Mouse (Mus musculus): ENCODE results near the gene Lst1. TPM values are rescaled to one million over a fixed set of nuclear protein-coding genes. Genes with fewer than 3 reads are reported as not detected.
A peak's percentile ranks its signal among the peaks of the same experiment; 100 is the strongest.

Gene Lst1
- polyA plus RNA-seq, 1 experiment from 2014 or later, result 5.6 TPM

- no peak overlapping the region for H3K4me2 ChIP-seq
- no peak overlapping the region for H3K4me3 ChIP-seq (replicated peaks)
- no peaks in the 10 kb centered on the region for H3K9me3 ChIP-seq
- WGBS, result 89% methylated on average over 3 of the region's 3 CpGs
- ATAC-seq (ENCODE audit: insufficient number of reproducible peaks, insufficient read depth, low FRiP score, low TSS enrichment, low read depth), result no peak
- no peak overlapping the region for H3K27ac ChIP-seq
- H3K9ac ChIP-seq (replicated peaks), result 0 out of 2 replicates have a peak overlapping the region, but pooled peaks have one; percentile 31
- H3K4me1 ChIP-seq (replicated peaks), result peaks cover 15% of the 10 kb centered on the region
- peaks cover 66% of the 10 kb centered on the region for H3K36me3 ChIP-seq
- H3K27me3 ChIP-seq, result no peaks in the 10 kb centered on the region
Measured at GRCm38 (mm10) chr17:35139269-35139668, 49.0 kb downstream of the Lst1 start.

DNA sequence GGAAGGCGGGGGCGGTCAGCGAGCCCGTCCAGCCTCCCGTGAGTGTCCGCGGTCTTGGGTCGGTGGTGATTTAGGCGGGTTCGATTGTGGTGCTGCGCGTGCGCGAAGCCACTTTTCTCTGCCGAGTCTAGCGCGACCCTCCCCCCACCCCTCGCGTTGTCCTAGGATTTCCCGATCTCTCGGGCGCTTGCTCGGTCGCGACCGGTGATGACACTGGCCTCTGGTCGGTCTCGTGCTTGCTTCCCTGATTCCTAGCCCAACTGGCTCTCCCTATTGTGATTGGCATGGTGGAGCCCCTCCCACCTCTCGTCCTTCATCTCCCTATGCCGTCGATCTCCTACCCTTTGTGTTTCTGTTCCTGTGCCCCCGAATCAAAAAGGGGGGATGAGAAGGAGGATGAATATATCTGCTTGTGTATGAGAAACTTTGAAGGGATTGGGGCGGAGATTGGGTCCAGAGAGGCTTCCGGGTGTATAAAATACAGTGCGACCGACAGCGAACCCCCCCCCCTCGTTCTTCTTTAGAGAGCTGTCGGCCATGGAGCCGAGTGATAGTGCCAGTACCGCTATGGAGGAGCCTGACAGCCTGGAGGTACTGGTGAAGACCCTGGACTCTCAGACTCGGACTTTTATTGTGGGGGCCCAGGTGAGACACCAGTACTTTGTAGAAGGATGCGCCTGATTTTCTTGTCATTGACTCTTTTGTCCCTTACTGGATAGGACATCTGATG lies 52.5 kb downstream of the Lst1 start:
- Histone ChIP-seq H3K36me3 (peaks cover 31% of the 10 kb centered on the region), H3K27me3 (no peaks in the 10 kb centered on the region), H3K27ac (peak overlapping the region; percentile 91), H3K9me3 (no peaks in the 10 kb centered on the region), H3K4me2 (peak overlapping the region; percentile 96), H3K4me1 (replicated peaks) (peaks cover 15% of the 10 kb centered on the region), H3K9ac (replicated peaks) (peak overlapping the region; percentile 81), H3K4me3 (replicated peaks) (peak overlapping the region; percentile 79)
- peak; percentile 42 for ATAC-seq (ENCODE audit: insufficient number of reproducible peaks, insufficient read depth, low FRiP score, low TSS enrichment, low read depth)
- 1% methylated on average over 43 of the region's 43 CpGs for WGBS

Small RNAs within 50 kb of the gene (microRNA-seq; reads per million reads assigned to microRNA genes)
- gene Mir6973a (not detected), gene Mir6974 (not detected)

Other genes with a start within 250 kb of the Lst1 start
- 0.19 TPM in 1 of 2 replicates, not detected in the other for gene Hspa1b, start 229.2 kb downstream of the Lst1 start, polyA plus RNA-seq (2016; fragmentation: Nextera tagmentation; extraction: Ambion mirVana)
- gene Gm20481, start 218.5 kb downstream of the Lst1 start, polyA plus RNA-seq (2016; fragmentation: Nextera tagmentation; extraction: Ambion mirVana), result not detected in 2 replicates
- gene Hspa1a, start 216.3 kb downstream of the Lst1 start, polyA plus RNA-seq (2016; fragmentation: Nextera tagmentation; extraction: Ambion mirVana), result 1.9 and 2.0 TPM in 2 replicates
- gene Hspa1l, start 215.7 kb downstream of the Lst1 start, polyA plus RNA-seq (2016; fragmentation: Nextera tagmentation; extraction: Ambion mirVana), result 1.0 and 1.1 TPM in 2 replicates
- 222 and 234 TPM in 2 replicates for gene Lsm2, start 206.6 kb downstream of the Lst1 start, polyA plus RNA-seq (2016; fragmentation: Nextera tagmentation; extraction: Ambion mirVana)
- gene Vars, start 187.5 kb downstream of the Lst1 start, polyA plus RNA-seq (2016; fragmentation: Nextera tagmentation; extraction: Ambion mirVana), result 169 and 171 TPM in 2 replicates
- 0.10 and 0.13 TPM in 2 replicates for gene Vwa7, start 171.9 kb downstream of the Lst1 start, polyA plus RNA-seq (2016; fragmentation: Nextera tagmentation; extraction: Ambion mirVana)
- 3.2 and 3.3 TPM in 2 replicates for gene Sapcd1, start 160.4 kb downstream of the Lst1 start, polyA plus RNA-seq (2016; fragmentation: Nextera tagmentation; extraction: Ambion mirVana)
- gene Msh5, start 141.7 kb downstream of the Lst1 start, polyA plus RNA-seq (2016; fragmentation: Nextera tagmentation; extraction: Ambion mirVana), result 2.9 and 3.4 TPM in 2 replicates
- 194 and 195 TPM in 2 replicates for gene Clic1, start 138.5 kb downstream of the Lst1 start, polyA plus RNA-seq (2016; fragmentation: Nextera tagmentation; extraction: Ambion mirVana)
- 489 and 492 TPM in 2 replicates for gene Ddah2, start 129.4 kb downstream of the Lst1 start, polyA plus RNA-seq (2016; fragmentation: Nextera tagmentation; extraction: Ambion mirVana)
- not detected in 2 replicates for gene Ly6g6c, start 123.1 kb downstream of the Lst1 start, polyA plus RNA-seq (2016; fragmentation: Nextera tagmentation; extraction: Ambion mirVana)
- 0.68 and 0.76 TPM in 2 replicates for gene Mpig6b, start 122.3 kb downstream of the Lst1 start, polyA plus RNA-seq (2016; fragmentation: Nextera tagmentation; extraction: Ambion mirVana)
- 1.3 and 2.5 TPM in 2 replicates for gene Ly6g6e, start 111.5 kb downstream of the Lst1 start, polyA plus RNA-seq (2016; fragmentation: Nextera tagmentation; extraction: Ambion mirVana)
- 0.68 and 1.0 TPM in 2 replicates for gene Ly6g6d, start 110.4 kb downstream of the Lst1 start, polyA plus RNA-seq (2016; fragmentation: Nextera tagmentation; extraction: Ambion mirVana)
- 0.44 and 0.66 TPM in 2 replicates for gene Ly6g6f, start 102.8 kb downstream of the Lst1 start, polyA plus RNA-seq (2016; fragmentation: Nextera tagmentation; extraction: Ambion mirVana)
- gene Abhd16a, start 99.2 kb downstream of the Lst1 start, polyA plus RNA-seq (2016; fragmentation: Nextera tagmentation; extraction: Ambion mirVana), result 74.5 and 75.3 TPM in 2 replicates
- not detected in 2 replicates for gene Ly6g5c, start 80.2 kb downstream of the Lst1 start, polyA plus RNA-seq (2016; fragmentation: Nextera tagmentation; extraction: Ambion mirVana)
- 1.1 and 1.3 TPM in 2 replicates for gene Ly6g5b, start 73.0 kb downstream of the Lst1 start, polyA plus RNA-seq (2016; fragmentation: Nextera tagmentation; extraction: Ambion mirVana)
- gene Gpank1, start 67.0 kb downstream of the Lst1 start, polyA plus RNA-seq (2016; fragmentation: Nextera tagmentation; extraction: Ambion mirVana), result 22.4 and 23.7 TPM in 2 replicates
- gene Csnk2b, start 66.4 kb downstream of the Lst1 start, polyA plus RNA-seq (2016; fragmentation: Nextera tagmentation; extraction: Ambion mirVana), result 266 and 270 TPM in 2 replicates
- gene D17H6S53E, start 62.1 kb downstream of the Lst1 start, polyA plus RNA-seq (2016; fragmentation: Nextera tagmentation; extraction: Ambion mirVana), result 7.1 and 10.1 TPM in 2 replicates
- gene Apom, start 56.4 kb downstream of the Lst1 start, polyA plus RNA-seq (2016; fragmentation: Nextera tagmentation; extraction: Ambion mirVana), result 0.61 and 0.70 TPM in 2 replicates
- gene Bag6, start 53.3 kb downstream of the Lst1 start, polyA plus RNA-seq (2016; fragmentation: Nextera tagmentation; extraction: Ambion mirVana), result 70.4 TPM in 2 replicates
- gene Prrc2a, start 23.5 kb downstream of the Lst1 start, polyA plus RNA-seq (2016; fragmentation: Nextera tagmentation; extraction: Ambion mirVana), result 212 and 231 TPM in 2 replicates
- gene Aif1, start 12.4 kb downstream of the Lst1 start, polyA plus RNA-seq (2016; fragmentation: Nextera tagmentation; extraction: Ambion mirVana), result 4.7 and 4.9 TPM in 2 replicates
- gene Ltb, start 6.0 kb upstream of the Lst1 start, polyA plus RNA-seq (2016; fragmentation: Nextera tagmentation; extraction: Ambion mirVana), result 0.49 and 0.64 TPM in 2 replicates
- gene Tnf, start 13.6 kb upstream of the Lst1 start, polyA plus RNA-seq (2016; fragmentation: Nextera tagmentation; extraction: Ambion mirVana), result not detected in 2 replicates
- gene Lta, start 16.9 kb upstream of the Lst1 start, polyA plus RNA-seq (2016; fragmentation: Nextera tagmentation; extraction: Ambion mirVana), result not detected in 2 replicates
- 0.45 and 1.1 TPM in 2 replicates for gene Gm16181, start 32.4 kb upstream of the Lst1 start, polyA plus RNA-seq (2016; fragmentation: Nextera tagmentation; extraction: Ambion mirVana)
- gene Atp6v1g2, start 45.2 kb upstream of the Lst1 start, polyA plus RNA-seq (2016; fragmentation: Nextera tagmentation; extraction: Ambion mirVana), result 4.3 and 4.8 TPM in 2 replicates
- gene Nfkbil1, start 47.4 kb upstream of the Lst1 start, polyA plus RNA-seq (2016; fragmentation: Nextera tagmentation; extraction: Ambion mirVana), result 13.3 and 15.5 TPM in 2 replicates
- gene Ddx39b, start 53.3 kb upstream of the Lst1 start, polyA plus RNA-seq (2016; fragmentation: Nextera tagmentation; extraction: Ambion mirVana), result 620 and 638 TPM in 2 replicates
- gene H2-D1, start 74.3 kb upstream of the Lst1 start, polyA plus RNA-seq (2016; fragmentation: Nextera tagmentation; extraction: Ambion mirVana), result 17.8 and 18.8 TPM in 2 replicates
- gene H2-Q1, start 132.0 kb upstream of the Lst1 start, polyA plus RNA-seq (2016; fragmentation: Nextera tagmentation; extraction: Ambion mirVana), result 0.13 TPM in 1 of 2 replicates, not detected in the other
- gene H2-Q2, start 153.8 kb upstream of the Lst1 start, polyA plus RNA-seq (2016; fragmentation: Nextera tagmentation; extraction: Ambion mirVana), result 0.45 and 0.88 TPM in 2 replicates
- 5.0 and 6.0 TPM in 2 replicates for gene H2-Q4, start 191.2 kb upstream of the Lst1 start, polyA plus RNA-seq (2016; fragmentation: Nextera tagmentation; extraction: Ambion mirVana)
- gene H2-Q6, start 236.4 kb upstream of the Lst1 start, polyA plus RNA-seq (2016; fragmentation: Nextera tagmentation; extraction: Ambion mirVana), result 2.0 TPM in 2 replicates